Mouse (Mus musculus): ENCODE results near the gene Cilp.

GRCm38 (mm10) chr9:65248377-65248690 is 16.6 kb upstream of the Cilp start:
- TF ChIP-seq CTCF (IDR thresholded peaks at IDR 0.05; ENCODE audit: low read depth) (no peak), EP300 (IDR thresholded peaks at IDR 0.05; ENCODE audit: low read depth) (no peak)

Measured in liver, postnatal 0 days (tissue).